Mouse (Mus musculus) limb, embryonic 15.5 days (tissue): Measurements from ENCODE around the gene Col6a3. TPM values are rescaled to one million over a fixed set of nuclear protein-coding genes. Genes with fewer than 3 reads are reported as not detected.

ENCODE experiments used
- ATAC-seq: fragments of 200-750 bp; cut with Nextera tagmentation; 2 replicates; pipeline ENCODE4 v1.8.0; 2017; ENCODE audit warnings: low read depth, moderate TSS enrichment; ENCODE audit not compliant: insufficient number of reproducible peaks, low FRiP score, low TSS enrichment
- H3K27ac ChIP-seq: fragments of 300-500 bp; sonication (generic); 2 replicates; pipeline ENCODE4 v1.5.1; 2015; ENCODE audit warnings: moderate library complexity, mild to moderate bottlenecking, inconsistent platforms
- H3K27me3 ChIP-seq: fragments of 300-500 bp; sonication (generic); 2 replicates; pipeline ENCODE4 v1.6.1; 2015; ENCODE audit warnings: inconsistent platforms
- H3K36me3 ChIP-seq: fragments of 300-500 bp; sonication (generic); 2 replicates; pipeline ENCODE4 v1.6.1; 2015; ENCODE audit warnings: inconsistent platforms
- H3K4me1 ChIP-seq: fragments of 300-500 bp; sonication (generic); 2 replicates; pipeline ENCODE4 v1.6.1; 2015; ENCODE audit warnings: inconsistent platforms
- H3K4me2 ChIP-seq: fragments of 300-500 bp; sonication (generic); 2 replicates; pipeline ENCODE4 v1.6.1; 2015; ENCODE audit warnings: mild to moderate bottlenecking, inconsistent platforms
- H3K4me3 ChIP-seq: fragments of 300-500 bp; sonication (generic); 2 replicates; pipeline ENCODE4 v1.5.1; 2015; ENCODE audit warnings: mild to moderate bottlenecking, inconsistent platforms
- H3K9ac ChIP-seq: fragments of 300-500 bp; sonication (generic); 2 replicates; pipeline ENCODE4 v1.6.1; 2015; ENCODE audit warnings: inconsistent platforms
- H3K9me3 ChIP-seq: fragments of 300-500 bp; sonication (generic); 2 replicates; pipeline ENCODE4 v1.6.1; 2016; ENCODE audit warnings: inconsistent platforms
- WGBS: fragments of 180-500 bp; shearing (Covaris S2); methylation state at CpG from one replicate; pipeline ENCODE4 v1.1.7; 2015; 5-methylcytosine and 5-hydroxymethylcytosine counted together
- polyA plus RNA-seq: library from polyadenylated mRNA; unstranded; fragments of >200 nt; fragmentation: Nextera tagmentation; extraction: Ambion mirVana; gene quantifications from 2 replicates; pipeline ENCODE4 v1.2.1, GENCODE M21; 2015

The Col6a3 gene
- polyA plus RNA-seq, 1 experiment from 2014 or later, result 183 TPM

DNA sequence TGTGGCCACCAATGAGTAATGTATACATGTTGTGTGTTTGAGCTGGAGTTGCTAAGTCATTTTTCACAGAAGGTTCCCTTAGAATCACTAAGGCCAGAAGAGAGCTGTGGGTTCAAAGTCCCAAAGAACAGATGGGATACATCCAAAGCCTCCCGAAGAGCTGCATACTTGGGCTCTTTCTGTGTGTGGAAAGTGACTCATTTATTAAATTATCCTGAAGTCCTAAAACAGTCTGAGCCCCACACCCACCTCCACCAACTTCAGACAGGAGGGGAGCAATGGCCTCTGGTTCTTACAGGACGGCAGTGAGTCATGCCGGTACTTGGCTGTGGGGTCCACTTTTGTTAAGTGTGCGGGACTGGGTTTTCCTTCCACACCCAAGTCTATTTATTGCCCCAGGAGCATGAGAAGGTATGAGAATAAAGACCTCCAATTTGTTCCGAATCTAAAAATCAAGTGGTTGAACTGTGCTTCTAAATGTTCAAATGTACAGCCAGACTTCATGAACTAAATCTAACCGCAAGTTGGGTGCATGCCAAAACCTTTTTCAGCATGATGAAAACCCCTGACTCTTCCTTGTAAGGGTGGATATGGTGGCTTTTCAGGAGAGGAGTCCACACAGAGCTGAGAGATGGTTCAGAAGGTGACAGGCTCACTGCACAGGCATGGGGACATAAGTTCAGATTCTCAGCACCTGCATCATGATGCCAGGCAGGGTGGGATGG, 124.8 kb downstream of the Col6a3 start:
- peaks cover 10% of the 10 kb centered on the region for H3K4me1 ChIP-seq
- no peak overlapping the region for H3K4me3 ChIP-seq
- no peaks in the 10 kb centered on the region for H3K27me3 ChIP-seq
- H3K36me3 ChIP-seq, result no peaks in the 10 kb centered on the region
- no peak overlapping the region for H3K9ac ChIP-seq
- H3K9me3 ChIP-seq, result no peaks in the 10 kb centered on the region
- WGBS, result 50% methylated on average over 6 of the region's 6 CpGs
- H3K4me2 ChIP-seq, result no peak overlapping the region
- H3K27ac ChIP-seq, result peak overlapping the region; percentile 57; the same call in 1 of the 2 replicates
- 0 out of 2 replicates have a peak, but pooled peaks have one; percentile 40 for ATAC-seq

DNA sequence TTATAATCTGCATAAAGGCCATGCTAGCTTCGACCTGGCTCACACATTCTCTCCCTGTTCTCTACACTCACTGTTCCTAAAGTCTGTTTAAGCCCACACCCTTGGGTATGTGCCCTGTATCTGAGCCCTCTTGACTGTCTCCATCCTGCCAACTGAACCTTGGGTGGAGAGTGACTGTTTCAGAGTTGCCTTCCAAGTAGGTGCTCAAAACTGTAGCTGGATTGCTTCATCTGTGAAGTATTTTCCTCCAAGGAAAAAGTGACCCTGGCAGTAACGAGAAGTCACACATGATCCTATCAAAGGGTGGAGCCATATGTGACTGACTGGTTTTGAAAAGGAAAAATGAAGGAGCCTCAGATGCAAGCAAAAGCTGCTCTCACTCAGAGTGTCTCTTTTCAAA, 127.5 kb downstream of the Col6a3 start:
- 0 out of 2 replicates have a peak overlapping the region, but pooled peaks have one; percentile 28 for H3K27ac ChIP-seq
- no peak overlapping the region for H3K4me2 ChIP-seq
- no peaks in the 10 kb centered on the region for H3K36me3 ChIP-seq
- H3K4me3 ChIP-seq, result no peak overlapping the region
- peaks cover 10% of the 10 kb centered on the region for H3K4me1 ChIP-seq
- no peak overlapping the region for H3K9ac ChIP-seq
- 54% methylated on average over 2 of the region's 2 CpGs for WGBS
- no peaks in the 10 kb centered on the region for H3K27me3 ChIP-seq
- no peaks in the 10 kb centered on the region for H3K9me3 ChIP-seq
- ATAC-seq, result no peak; the same call in 1 of the 2 replicates

Other genes with a start within 250 kb of the Col6a3 start
- 156 and 160 TPM in 2 replicates for gene Cops8, start 241.0 kb downstream of the Col6a3 start, polyA plus RNA-seq
- 1.4 and 1.6 TPM in 2 replicates for gene Mlph, start 71.1 kb upstream of the Col6a3 start, polyA plus RNA-seq
- not detected in 2 replicates for gene Prlh, start 109.1 kb upstream of the Col6a3 start, polyA plus RNA-seq
- gene Rab17, start 125.7 kb upstream of the Col6a3 start, polyA plus RNA-seq, result 2.4 and 2.5 TPM in 2 replicates
- 56.8 and 72.0 TPM in 2 replicates for gene Lrrfip1, start 154.8 kb upstream of the Col6a3 start, polyA plus RNA-seq